In genomic region chr10:37138311-37138731, GRCm38 (mm10) we compare ENCODE assay signal across 7 mouse cellular contexts. TPM values are rescaled to one million over a fixed set of nuclear protein-coding genes. Genes with fewer than 3 reads are reported as not detected.
DNase-seq lines count a peak whose midpoint lies in the region; ATAC-seq and TF ChIP-seq lines count a peak whose summit lies in the region.

No protein-coding gene starts in this region.

- intact Hi-C loops in left cerebral cortex, adult 2 months (cut with DNase I): loop anchor here (5.0 kb wide), 5 partner anchors 121 to 1129 kb away; no protein-coding TSS in a partner anchor

- WGBS in bone marrow, adult 2 months: under 1% methylated on average over 26 of the region's 26 CpGs
- WGBS in forebrain, embryonic 14.5 days: under 1% methylated on average over 26 of the region's 26 CpGs
- WGBS in hindbrain, embryonic 14.5 days: under 1% methylated on average over 26 of the region's 26 CpGs
- 1% methylated on average over 26 of the region's 26 CpGs for WGBS in macrophage (ENCODE audit: missing documents)

- peaks cover 3 to 8% of the 10 kb centered on the region in 2 experiments; a peak in 3 of 4 replicates for H3K4me1 ChIP-seq in ES-E14 (ENCODE audit: control insufficient read depth in 2 of 2, insufficient read depth in 2 of 2, low read length in 2 of 2, poor library complexity in 1 of 2)
- no peaks in the 10 kb centered on the region; the same call in 1 of the 2 replicates for H3K4me1 ChIP-seq in bone marrow, adult 2 months (ENCODE audit: control insufficient read depth, insufficient read depth, low read length)
- peaks cover 19% of the 10 kb centered on the region for H3K4me1 ChIP-seq in forebrain, embryonic 14.5 days (ENCODE audit: control insufficient read depth, insufficient read depth, low read length)
- H3K4me1 ChIP-seq in hindbrain, embryonic 14.5 days (replicated peaks; ENCODE audit: control insufficient read depth, insufficient read depth, low read length): peaks cover 22% of the 10 kb centered on the region

- H3K9ac ChIP-seq in ES-E14 (ENCODE audit: insufficient read depth, low read depth, low read length, poor library complexity, severe bottlenecking): peak overlapping the region; percentile 75
- H3K9ac ChIP-seq in forebrain, embryonic 14.5 days (ENCODE audit: low read length): peak overlapping the region; percentile 100
- H3K9ac ChIP-seq in hindbrain, embryonic 14.5 days: peak overlapping the region; percentile 100

- no peaks in the 10 kb centered on the region for H3K27me3 ChIP-seq in forebrain, embryonic 14.5 days (replicated peaks; ENCODE audit: control insufficient read depth, insufficient read depth, low read length)
- H3K27me3 ChIP-seq in hindbrain, embryonic 14.5 days (ENCODE audit: control insufficient read depth, insufficient read depth, low read length): no peaks in the 10 kb centered on the region

- H3K27ac ChIP-seq in ES-E14 (ENCODE audit: insufficient read depth, low read depth, low read length, poor library complexity, severe bottlenecking): peak overlapping the region; percentile 49; the same call in 1 of the 2 replicates
- H3K27ac ChIP-seq in bone marrow, adult 2 months (ENCODE audit: control insufficient read depth, insufficient read depth, low read depth, low read length, poor library complexity): peak overlapping the region; percentile 75
- peak overlapping the region; percentile 100 for H3K27ac ChIP-seq in forebrain, embryonic 14.5 days (ENCODE audit: low read depth, low read length)
- peak overlapping the region; percentile 100 for H3K27ac ChIP-seq in hindbrain, embryonic 14.5 days
- H3K27ac ChIP-seq in left cerebral cortex, adult 2 months: peak overlapping the region; percentile 97
- peak overlapping the region; percentile 99 for H3K27ac ChIP-seq in macrophage

- H3K4me3 ChIP-seq in ES-E14 (ENCODE audit: insufficient read depth in 1 of 2, low read depth in 1 of 2, low read length in 2 of 2, poor library complexity in 1 of 2, severe bottlenecking in 1 of 2) (peak overlapping the region; percentile 73 to 79), macrophage (ENCODE audit: inconsistent target) (peak overlapping the region; percentile 100)
- H3K4me3 ChIP-seq in bone marrow, adult 2 months (replicated peaks; ENCODE audit: control insufficient read depth, low read depth, low read length): peak overlapping the region; percentile 88
- peak overlapping the region; percentile 96 for H3K4me3 ChIP-seq in forebrain, embryonic 14.5 days (ENCODE audit: low read depth, low read length)
- H3K4me3 ChIP-seq in hindbrain, embryonic 14.5 days (replicated peaks; ENCODE audit: low read length): peak overlapping the region; percentile 95
- H3K4me3 ChIP-seq in left cerebral cortex, adult 2 months: peak overlapping the region; percentile 91

- DNase-seq in ES-E14 (ENCODE audit: low read depth, low spot score): no peak
- no peak for DNase-seq in forebrain, embryonic 14.5 days (ENCODE audit: low spot score)
- no peak for DNase-seq in hindbrain, embryonic 14.5 days (ENCODE audit: low spot score)
- peak; percentile 31 to 35 for DNase-seq in left cerebral cortex, adult 2 months (ENCODE audit: extremely low spot score in 1 of 2, low spot score in 2 of 2)
- peak; percentile 18 to 68 for DNase-seq in spleen, postnatal 4 days (ENCODE audit: low spot score in 2 of 2)

- no peaks in the 10 kb centered on the region for H3K9me3 ChIP-seq in ES-E14 (ENCODE audit: control insufficient read depth, insufficient read depth, low read depth, low read length)
- no peaks in the 10 kb centered on the region for H3K9me3 ChIP-seq in forebrain, embryonic 14.5 days (replicated peaks; ENCODE audit: control insufficient read depth, low read length)
- no peaks in the 10 kb centered on the region for H3K9me3 ChIP-seq in hindbrain, embryonic 14.5 days (ENCODE audit: control insufficient read depth, low read length)

- no peaks in the 10 kb centered on the region for H3K36me3 ChIP-seq in ES-E14 (ENCODE audit: control insufficient read depth, insufficient read depth, low read length, poor library complexity, severe bottlenecking)
- H3K36me3 ChIP-seq in forebrain, embryonic 14.5 days (ENCODE audit: control insufficient read depth, insufficient read depth, low read length): peaks cover 31% of the 10 kb centered on the region
- peaks cover 31% of the 10 kb centered on the region for H3K36me3 ChIP-seq in hindbrain, embryonic 14.5 days (replicated peaks; ENCODE audit: control insufficient read depth, insufficient read depth)
- no peaks in the 10 kb centered on the region for H3K36me3 ChIP-seq in macrophage (ENCODE audit: inconsistent target)

- H3K79me2 ChIP-seq in macrophage (ENCODE audit: inconsistent target): peaks cover 54% of the 10 kb centered on the region

- no peak overlapping the region for H3K4me2 ChIP-seq in forebrain, embryonic 14.5 days (ENCODE audit: low read length)
- no peak overlapping the region for H3K4me2 ChIP-seq in hindbrain, embryonic 14.5 days (replicated peaks)

- no peak for ATAC-seq in forebrain, embryonic 14.5 days
- no peak for ATAC-seq in hindbrain, embryonic 14.5 days (ENCODE audit: low FRiP score)

- no peak for TF ChIP-seq POLR2A in bone marrow, adult 2 months (IDR thresholded peaks at IDR 0.05; ENCODE audit: borderline replicate concordance, control insufficient read depth, low read depth, low read length)

- in situ Hi-C loops in ES-E14 (cut with MboI; ENCODE audit: low sequenced_read_pairs in 2 of 2, unreplicated experiment in 2 of 2): no loop called here

- TF ChIP-seq CTCF in bone marrow, adult 2 months (IDR thresholded peaks at IDR 0.05; ENCODE audit: control insufficient read depth, insufficient read depth, low read length): no peak
- no peak for TF ChIP-seq CTCF in left cerebral cortex, adult 2 months (IDR thresholded peaks at IDR 0.05)

TF ChIP-seq in ES-E14, 5 proteins besides CTCF, POLR2A, EP300 and RAD21:
- TF ChIP-seq ZNF384 (IDR thresholded peaks at IDR 0.05; ENCODE audit: low read depth, low read length) (no peak), ZC3H11A (IDR thresholded peaks at IDR 0.05; ENCODE audit: borderline replicate concordance, low read depth, low read length) (no peak), CHD2 (IDR thresholded peaks at IDR 0.05; ENCODE audit: low read depth, low read length) (no peak), MAFK (IDR thresholded peaks at IDR 0.05; ENCODE audit: insufficient read depth, low read depth, low read length) (no peak), HCFC1 (IDR thresholded peaks at IDR 0.05; ENCODE audit: borderline replicate concordance, insufficient read depth, low read length) (no peak)

RNA-seq across cellular contexts. Expression of gene Marcks, which starts 0.4 kb away (rescaled TPM):
- total RNA-seq in ES-E14 (2012; rRNA removed): 11.7 and 18.4 TPM in 2 replicates
- polyA plus RNA-seq in bone marrow, adult 2 months (2011; ENCODE audit: insufficient read depth, insufficient read length, low replicate concordance, missing spikeins): 19.7 and 44.2 TPM in 2 replicates
- 319 and 350 TPM in 2 replicates for polyA plus RNA-seq in forebrain, embryonic 14.5 days (2014; fragmentation: Nextera tagmentation; extraction: Ambion mirVana)
- polyA plus RNA-seq in hindbrain, embryonic 14.5 days (2014; fragmentation: Nextera tagmentation; extraction: Ambion mirVana): 296 and 310 TPM in 2 replicates
- 100 to 1,000 TPM; 139 to 154 TPM for total RNA-seq in left cerebral cortex, adult 2 months (2021)
- 100 to 1,000 TPM in 25 of 26 experiments, 10 to 100 TPM in 1; 69.7 to 324 (median 222) TPM for total RNA-seq in macrophage (2018; cell fraction: chromatin; rRNA removed)
- 100 to 1,000 TPM; 217 to 702 (median 423) TPM for total RNA-seq in macrophage (2018; cell fraction: cytosol; rRNA removed)
- 100 to 1,000 TPM; 328 to 909 (median 702) TPM for total RNA-seq in macrophage (2018; cell fraction: nucleus; rRNA removed)
- polyA plus RNA-seq in macrophage (2018): 148 to 286 TPM (median 166 TPM) in 3 replicates

Comparison
In these comparisons a context has a peak if more than half of its experiments do, and no peak if none do; other contexts are left out.
1. DNase-seq: peak in left cerebral cortex, adult 2 months (2 of 2) and spleen, postnatal 4 days (2 of 2); none in ES-E14 (single experiment), forebrain, embryonic 14.5 days (single experiment) and hindbrain, embryonic 14.5 days (single experiment).
2. H3K27ac ChIP-seq: peak in every context shown above with its lines; median percentile 100 in forebrain, embryonic 14.5 days; 100 in hindbrain, embryonic 14.5 days; 99 in macrophage; 97 in left cerebral cortex, adult 2 months; 75 in bone marrow, adult 2 months; 49 in ES-E14.
3. Peak in every context shown above with its lines, with median percentiles within 50 percentile points of each other: H3K4me3 ChIP-seq and H3K9ac ChIP-seq.